Mouse (Mus musculus): ENCODE results near the gene Gm20388. TPM values are rescaled to one million over a fixed set of nuclear protein-coding genes. Genes with fewer than 3 reads are reported as not detected.
"Not testable (repeated sequence)": the region's sequence is repeated elsewhere in the genome, so short reads cannot be mapped to it uniquely, and the experiment has no call there.

Gene Gm20388
- total RNA-seq, 2 experiments from 2014 or later = 18.6 TPM; not detected in 1

DNA sequence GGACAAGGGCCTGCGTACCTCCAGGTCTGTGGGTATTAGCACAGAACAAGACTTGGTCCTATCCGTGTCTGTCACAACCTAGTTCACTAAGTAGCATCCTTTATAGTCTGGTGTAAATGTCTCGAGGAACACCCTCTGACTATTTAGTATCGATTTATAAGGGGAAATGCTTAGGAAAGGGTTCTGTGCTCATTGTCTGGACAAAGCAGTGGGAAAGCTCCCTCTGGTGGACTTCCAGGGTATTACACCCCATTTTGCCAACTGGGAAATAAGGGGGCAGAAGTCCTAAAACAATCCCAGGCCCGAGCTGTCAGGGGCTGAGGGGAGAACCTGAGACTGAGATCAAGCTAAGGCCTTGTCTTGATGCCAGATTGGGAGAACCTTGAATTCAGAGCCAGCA is 3291.6 kb downstream of the Gm20388 start:
- intact Hi-C loops (cut with DNase I) = loop anchor here (2.0 to 5.0 kb wide), 3 partner anchors 65 to 365 kb away; no protein-coding TSS in a partner anchor
- peak; percentile 72 to 76 for DNase-seq (ENCODE audit: low spot score in 2 of 2)

DNA sequence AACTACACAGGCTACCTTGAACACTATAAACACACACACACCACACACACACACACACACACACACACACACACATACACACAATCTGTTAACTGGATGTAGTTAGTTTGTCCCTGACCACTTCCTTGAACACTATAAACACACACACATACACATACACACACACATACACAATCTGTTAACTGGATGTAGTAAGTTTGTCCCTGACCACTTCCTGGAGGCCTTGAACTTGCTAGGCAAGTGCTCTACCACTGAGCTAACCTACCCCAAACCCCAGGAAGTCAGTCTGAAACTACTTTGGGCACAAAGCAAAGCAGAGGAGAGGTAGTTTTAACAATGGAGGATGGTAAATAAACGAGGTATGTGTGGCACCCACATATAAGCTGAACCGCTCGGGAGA is 3292.9 kb downstream of the Gm20388 start:
- intact Hi-C loops (cut with DNase I) = loop anchor here (2.0 to 5.0 kb wide), 3 partner anchors 66 to 366 kb away; no protein-coding TSS in a partner anchor
- no peak for DNase-seq (ENCODE audit: low spot score in 2 of 2)

DNA sequence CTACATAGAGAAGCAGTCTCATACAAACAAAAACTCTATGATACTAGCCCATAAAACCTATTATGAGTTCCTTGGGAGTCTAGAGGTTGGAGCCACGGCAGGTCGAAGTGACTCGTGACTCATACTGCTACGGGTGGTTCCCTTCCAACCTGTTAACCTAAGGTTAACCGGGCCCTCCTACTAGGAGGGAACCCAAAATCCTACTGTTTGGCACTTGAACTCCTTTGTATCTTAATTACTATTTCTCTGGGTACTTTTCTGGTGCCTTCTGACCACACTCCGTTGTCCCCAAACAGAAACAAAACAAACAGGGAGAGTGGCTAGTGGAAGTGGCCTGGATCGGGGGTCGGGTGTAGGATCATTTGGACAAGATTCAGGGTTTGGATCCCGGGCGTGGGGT is 3301.2 kb downstream of the Gm20388 start:
- intact Hi-C loops (cut with DNase I) = no loop called here
- DNase-seq (ENCODE audit: low spot score in 2 of 2) = no peak

DNA sequence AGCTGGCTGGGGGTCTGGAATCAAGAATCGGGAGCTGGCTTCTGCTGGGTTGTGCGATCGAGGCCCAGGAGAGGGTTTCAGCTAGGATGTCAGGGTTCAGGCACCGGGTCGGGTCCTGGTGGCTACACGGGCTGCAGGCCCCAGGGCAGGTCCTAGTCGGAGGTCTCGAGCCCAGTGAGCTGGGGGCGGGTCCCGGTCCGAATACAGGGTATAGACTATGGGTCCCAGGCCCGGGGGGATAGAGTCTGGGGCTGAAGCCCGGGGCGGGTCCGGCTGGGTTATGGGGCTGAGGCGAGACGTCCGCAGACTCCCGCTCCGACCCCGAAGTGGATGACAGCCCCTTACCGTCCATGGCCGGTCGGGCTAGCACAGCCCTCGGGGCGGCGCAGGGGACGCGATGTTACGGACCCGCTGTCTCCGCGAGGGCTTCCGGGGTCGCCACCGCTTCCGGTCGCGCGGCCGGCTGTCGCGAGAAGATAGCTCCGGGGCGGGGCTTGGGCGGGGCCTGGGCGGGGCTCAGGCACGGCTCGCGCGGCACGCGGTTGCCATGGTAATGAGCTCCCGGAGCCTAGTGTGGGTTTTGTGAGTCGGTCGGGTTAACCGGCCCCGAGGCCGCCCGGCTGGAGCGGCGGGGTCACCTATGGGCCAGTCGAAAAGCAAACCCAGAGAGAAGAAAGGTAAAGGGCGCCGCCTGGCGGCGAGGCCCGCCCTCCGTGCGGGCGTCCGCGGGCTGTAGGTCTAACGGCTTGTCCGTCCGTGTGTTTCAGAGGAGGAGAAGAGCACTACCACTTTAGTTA is 3301.9 kb downstream of the Gm20388 start, which contains the start of the genes Chmp1a and Spata33:
TSS of gene Chmp1a (minus strand) at position 443 of the 797 bp plus-strand sequence.
TSS of gene Spata33 (plus strand) at position 512 of the 797 bp plus-strand sequence.
- intact Hi-C loops (cut with DNase I) = loop anchor here (1.0 kb wide), 1 partner anchor 12 kb away; the partner anchor contains the start of gene Cdk10
- peak; percentile 91 to 92 for DNase-seq (ENCODE audit: low spot score in 2 of 2)

DNA sequence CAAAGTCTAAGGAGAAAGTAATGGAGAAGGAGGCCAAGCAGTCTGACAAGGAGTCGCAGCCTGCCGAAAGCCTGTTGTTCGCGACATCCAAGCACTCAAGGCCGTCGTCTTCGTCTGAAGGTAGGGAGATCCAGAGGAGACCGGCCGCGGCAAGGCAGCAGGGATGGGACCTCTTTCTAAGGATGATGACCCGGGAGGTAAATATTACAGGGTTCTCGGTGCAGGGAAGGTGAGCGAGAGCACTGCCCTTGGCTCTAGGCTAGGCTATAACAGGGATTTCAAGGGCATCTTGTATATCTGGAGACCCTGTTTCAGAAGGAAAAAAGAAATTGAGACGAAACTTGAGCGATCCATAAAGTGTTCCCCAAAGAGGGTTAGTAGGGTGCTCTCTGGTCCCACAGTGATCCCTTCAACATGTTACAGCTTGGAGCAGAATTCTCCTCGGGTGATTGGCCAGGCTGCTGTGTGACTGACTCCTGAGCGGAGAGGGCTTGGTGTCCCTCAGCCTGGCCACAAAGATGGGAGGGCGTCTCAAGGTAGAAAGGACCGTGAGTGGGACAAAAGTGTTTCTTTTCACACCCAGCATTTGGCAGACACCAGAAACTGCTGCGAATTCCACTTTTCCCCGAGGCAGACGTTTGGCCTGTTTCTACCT is 3302.6 kb downstream of the Gm20388 start:
- peak in 1 of 2 experiments; percentile 31 for DNase-seq (ENCODE audit: low spot score in 2 of 2)
- intact Hi-C loops (cut with DNase I) = loop anchor here (1.0 kb wide), 1 partner anchor 11 kb away; the partner anchor contains the start of gene Cdk10

DNA sequence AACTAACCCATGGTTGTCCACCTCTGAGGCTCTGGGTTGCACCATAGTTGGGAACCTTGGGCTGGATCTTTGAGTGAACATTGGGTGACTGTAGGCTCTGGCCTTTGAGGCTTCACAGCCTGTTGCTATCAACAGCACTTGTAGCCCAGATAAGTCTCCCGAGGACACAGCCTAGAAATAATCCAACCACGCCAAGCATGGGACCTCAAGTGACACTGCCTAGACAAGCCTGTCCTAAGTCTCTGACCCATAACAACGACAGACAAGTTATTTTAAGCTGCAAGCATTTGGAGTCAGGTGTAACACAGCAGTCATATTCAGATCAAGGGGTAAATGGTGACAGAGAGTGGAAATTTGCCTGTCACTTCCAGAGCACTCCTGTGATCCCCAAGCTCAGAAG is 3304.8 kb downstream of the Gm20388 start:
- intact Hi-C loops (cut with DNase I) = no loop called here
- no peak for DNase-seq (ENCODE audit: low spot score in 2 of 2)

DNA sequence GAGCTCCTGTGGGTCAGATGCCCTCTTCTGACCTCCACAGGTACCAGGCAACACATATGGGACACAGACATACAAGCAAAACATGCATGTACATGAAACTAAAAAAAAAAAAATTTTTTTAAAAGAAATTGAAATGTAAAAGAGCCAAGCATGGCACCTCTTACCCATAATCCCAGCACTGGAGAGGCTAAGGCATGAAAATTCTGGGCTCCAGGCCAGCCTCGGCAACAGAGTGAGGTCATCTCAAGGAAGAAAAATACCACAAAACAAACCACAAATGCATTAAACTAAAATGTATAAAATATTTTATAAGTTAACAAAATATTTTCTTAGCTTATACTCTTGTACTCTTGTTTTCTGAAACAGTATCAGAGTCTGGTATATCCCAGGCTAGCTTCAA is 3310.3 kb downstream of the Gm20388 start:
- intact Hi-C loops (cut with DNase I) = no loop called here
- no peak for DNase-seq (ENCODE audit: low spot score in 2 of 2)

DNA sequence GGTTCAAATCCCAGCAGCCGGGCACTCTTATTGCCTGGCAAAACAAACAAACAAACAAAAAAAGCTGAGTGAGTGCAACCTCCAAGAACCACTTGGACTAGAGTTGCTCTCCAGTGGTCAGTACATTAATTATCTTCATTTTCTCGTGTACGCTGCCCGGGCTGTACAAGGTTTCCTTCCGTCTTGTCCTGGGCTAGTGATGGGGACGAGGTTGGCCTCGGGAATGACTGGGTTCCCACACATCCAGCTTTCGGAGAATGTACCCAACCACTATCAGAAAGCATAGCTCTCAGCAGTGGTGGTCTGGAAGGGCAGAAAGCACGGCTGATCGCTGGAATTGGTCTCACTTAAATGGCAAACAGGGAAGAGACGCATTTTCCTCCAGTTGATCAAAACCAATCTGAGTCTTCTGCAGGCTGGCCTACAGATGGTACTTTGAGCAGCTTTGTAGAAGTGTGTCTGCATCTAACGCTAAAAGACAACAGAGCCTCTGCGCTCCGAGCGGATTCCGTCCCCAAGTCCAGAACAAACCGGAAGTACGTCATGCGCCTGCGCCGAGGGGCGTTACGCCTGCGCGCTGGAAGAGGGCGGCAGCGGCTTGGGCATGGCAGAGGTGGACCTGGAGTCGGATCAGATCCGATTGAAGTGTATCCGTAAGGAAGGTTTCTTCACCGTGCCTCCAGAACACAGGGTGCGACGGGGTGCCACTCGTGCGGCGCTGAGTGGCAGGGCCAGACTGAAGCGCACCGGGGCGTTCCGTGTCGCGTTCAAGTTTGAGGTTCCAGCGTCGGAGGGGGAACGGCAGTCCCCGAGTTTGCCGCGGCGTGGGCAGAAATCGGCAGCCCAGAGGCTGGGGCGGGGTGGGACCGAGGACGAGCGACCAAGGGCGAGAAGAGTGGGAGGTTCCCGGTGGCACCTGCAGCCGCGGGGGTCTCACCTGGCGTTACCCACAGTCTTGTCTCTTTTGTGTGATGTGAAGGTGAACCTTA is 3313.9 kb downstream of the Gm20388 start, which contains the start of gene Cdk10:
TSS of gene Cdk10 (plus strand) at position 565 of the 989 bp plus-strand sequence.
- peak; percentile 93 to 97 for DNase-seq (ENCODE audit: low spot score in 2 of 2)
- intact Hi-C loops (cut with DNase I) = loop anchor here (1.0 kb wide), 1 partner anchor 11 kb away; no protein-coding TSS in a partner anchor

DNA sequence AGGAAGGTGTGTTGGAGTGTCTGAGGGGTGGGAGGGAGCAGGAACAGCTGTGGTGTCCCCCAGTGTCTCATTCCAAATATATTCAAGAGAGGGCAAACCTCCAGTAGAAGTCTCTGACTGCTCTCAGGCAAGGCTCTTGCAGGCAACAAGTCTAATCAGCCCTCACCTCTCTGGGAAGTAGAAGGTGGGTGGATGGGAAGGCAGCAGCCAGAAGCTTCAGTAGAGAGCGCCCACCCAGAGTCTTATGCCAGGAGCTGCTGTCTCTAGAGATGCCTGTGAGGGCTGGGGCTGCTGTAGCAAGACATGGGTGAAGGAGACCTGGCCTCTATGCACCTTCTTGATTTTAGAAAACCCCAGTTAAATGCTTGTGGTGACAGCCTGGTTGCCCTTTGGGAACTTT is 3317.8 kb downstream of the Gm20388 start:
- intact Hi-C loops (cut with DNase I) = no loop called here
- peak; percentile 39 to 67 for DNase-seq (ENCODE audit: low spot score in 2 of 2)

DNA sequence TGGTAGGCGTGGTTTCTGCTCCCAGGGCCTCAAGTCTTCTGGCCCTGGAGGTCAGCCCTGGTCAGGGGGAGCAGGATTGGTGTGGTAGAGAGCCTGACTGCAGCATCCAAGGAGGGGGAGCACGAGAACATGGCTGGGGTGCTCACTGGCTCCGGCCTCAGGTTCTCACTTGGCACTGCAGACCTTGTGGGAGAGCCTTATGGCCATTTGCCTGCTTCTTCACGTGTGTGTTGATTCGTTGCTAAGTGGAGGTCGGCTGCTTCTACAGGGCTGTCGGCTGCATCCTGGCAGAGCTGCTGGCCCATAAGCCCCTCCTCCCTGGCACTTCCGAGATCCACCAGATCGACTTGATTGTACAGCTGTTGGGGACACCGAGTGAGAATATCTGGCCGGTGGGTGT is 3319.7 kb downstream of the Gm20388 start:
- DNase-seq (ENCODE audit: low spot score in 2 of 2); intact Hi-C loops (cut with DNase I): not testable (repeated sequence)

DNA sequence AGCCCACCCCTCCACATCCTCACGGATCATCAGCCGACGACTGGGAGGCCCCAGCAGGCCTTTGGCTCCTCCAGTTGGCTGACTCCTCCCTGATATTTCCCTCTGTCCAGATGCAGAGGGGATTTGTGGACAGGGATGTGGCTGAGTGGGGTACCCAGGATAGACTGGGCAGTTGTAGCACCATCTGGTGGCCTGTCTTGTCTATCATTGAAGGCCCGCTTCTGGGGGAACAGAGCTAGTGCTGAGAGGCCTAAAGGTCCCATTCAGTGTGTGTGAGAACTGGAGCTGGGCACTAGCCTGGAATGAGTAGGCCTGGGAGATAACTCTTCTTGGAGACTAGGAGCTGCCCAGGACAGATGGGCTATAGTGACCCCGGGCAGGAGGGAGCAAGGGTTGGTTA is 3321.1 kb downstream of the Gm20388 start:
- intact Hi-C loops (cut with DNase I) = no loop called here
- peak in 1 of 2 experiments; percentile 48 for DNase-seq (ENCODE audit: low spot score in 2 of 2)

DNA sequence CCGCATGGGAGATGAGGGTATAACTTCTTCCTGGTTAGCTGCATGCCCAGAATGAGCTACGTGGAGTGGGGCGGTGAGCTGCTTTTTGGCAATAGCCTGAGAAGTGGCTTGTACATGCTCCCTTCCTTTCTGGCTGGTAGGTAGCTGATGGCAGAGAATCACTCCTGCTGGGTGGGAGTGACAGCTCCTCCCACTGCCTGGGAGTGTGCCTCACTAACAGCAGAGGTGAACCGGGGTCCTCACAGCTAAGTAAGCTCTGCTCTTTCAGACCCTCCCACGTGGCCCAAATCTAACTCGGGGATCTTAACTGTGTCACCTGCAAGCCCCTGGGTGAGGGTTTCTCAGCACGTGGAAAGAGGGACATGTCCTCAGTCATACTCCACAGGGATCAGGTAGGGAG is 3321.9 kb downstream of the Gm20388 start:
- intact Hi-C loops (cut with DNase I) = no loop called here
- peak; percentile 38 to 67 for DNase-seq (ENCODE audit: low spot score in 2 of 2)

DNA sequence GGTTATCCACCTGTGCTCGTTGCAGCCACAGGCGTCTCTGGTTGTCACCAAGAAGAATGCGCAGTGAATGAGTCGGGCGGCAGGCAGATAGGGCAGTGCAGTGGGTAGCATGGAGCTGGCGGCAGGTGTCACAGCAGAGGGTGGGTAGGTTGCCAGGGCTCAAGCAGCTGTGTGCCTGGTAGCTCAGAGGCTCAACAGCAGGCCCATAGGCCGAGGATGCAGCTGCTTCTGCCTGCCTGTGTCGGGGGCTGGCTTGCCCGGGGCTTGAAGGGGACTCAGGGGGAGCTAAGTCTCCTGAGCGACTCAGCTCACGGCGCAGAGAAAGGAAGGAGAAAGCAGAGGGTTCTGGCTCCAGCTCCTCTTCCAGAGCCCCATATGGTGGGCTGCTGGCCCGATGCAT is 3322.7 kb downstream of the Gm20388 start:
- intact Hi-C loops (cut with DNase I) = no loop called here
- peak; percentile 35 to 39 for DNase-seq (ENCODE audit: low spot score in 2 of 2)

DNA sequence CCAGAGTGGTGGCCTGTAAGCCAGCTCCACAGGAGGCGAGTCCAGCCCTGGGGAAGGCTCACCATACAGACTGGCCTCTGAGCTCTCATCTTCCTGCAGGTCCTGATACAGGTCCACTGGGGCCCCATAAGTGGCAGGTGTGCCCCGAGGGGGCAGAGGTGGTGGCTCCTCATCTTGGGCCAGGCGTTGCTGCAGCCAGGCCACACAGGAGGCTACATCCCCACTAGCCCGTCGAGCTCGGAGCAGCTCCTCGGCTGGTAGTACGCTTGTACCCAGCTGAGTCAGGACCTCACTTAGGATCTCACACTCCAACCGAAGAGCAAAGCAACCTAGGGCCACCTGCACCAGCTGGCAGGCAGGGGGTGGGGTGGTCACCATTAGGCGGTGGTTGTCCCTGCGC is 3323.1 kb downstream of the Gm20388 start:
- peak in 1 of 2 experiments; percentile 36 for DNase-seq (ENCODE audit: low spot score in 2 of 2)
- intact Hi-C loops (cut with DNase I) = no loop called here

DNA sequence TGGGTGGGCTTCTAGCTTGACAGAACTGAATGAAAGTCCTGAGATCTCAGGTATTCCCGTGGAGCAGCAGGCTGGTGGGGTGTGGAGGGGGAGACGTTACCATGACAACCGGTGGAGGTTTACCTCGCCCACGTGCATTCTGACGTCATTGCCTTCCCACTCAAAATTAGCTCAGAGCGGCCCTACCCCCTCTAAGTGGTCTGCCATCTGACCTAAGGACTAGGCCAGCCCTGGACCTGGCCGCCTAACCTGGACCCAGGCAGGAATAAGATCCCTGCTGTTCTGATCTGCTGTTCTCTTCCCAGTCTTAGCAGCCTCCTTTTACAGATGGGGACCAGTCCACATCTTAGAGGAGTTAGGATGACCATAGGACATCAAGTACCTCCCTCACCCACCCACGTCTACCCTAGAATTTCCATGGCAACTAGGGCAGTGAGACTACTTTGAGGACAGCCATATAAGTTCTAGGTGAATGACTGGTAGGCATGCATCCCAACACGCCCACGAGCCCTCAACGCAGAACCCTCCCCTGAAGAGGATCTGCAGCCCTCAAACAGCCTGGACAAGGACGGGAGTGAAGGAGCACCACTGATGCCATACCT is 3324.4 kb downstream of the Gm20388 start:
- intact Hi-C loops (cut with DNase I) = no loop called here

DNA sequence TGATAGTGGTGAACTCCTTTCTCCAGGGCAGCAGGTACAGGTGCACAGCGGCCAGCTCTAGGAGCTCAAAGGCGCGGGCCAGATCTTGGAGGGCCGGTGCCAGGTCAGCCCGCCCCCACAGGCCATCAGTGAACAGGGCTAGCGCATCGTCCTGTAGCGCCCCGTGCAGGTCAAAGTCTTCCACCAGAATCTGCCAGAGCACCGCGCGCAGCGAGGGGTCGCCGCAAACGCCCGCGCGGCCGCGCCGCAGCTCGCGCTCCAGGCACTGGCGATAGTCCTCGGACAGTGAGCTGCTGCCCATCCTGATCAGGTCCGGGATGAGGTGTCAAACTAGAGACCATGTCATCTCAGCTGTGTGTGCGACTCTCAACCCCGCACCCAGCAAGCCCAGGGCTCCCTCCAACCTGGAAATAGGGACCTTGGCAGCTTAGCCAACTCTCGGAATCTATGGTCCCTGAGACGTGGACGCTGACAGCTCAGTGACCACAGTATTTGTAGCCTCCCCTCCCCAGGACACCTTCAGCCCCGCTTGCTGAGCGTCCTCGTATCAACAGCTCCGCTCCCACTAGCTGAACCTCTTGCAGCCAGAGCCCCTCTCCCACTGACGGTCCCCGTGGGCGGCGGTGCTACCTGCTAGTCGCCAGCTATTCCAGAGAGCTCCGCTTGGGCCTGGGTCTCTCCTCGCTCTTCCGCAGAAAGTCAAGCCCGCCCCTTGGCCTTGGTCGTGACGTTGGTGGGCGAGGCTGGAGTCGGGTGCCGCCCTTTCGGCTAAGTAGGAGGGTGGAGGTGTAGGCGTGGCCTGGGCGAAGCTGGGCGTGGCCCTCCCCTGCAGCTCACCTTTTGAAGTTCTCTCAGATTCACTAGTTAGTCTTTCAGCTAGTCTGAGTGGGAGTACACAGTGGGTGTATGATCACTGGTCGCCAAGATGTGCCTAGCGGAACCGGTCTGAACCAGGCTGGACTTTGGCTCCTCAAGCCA is 3325.2 kb downstream of the Gm20388 start, which contains the start of gene Spata2l:
TSS of gene Spata2l (minus strand) at position 714 of the 978 bp plus-strand sequence.
- intact Hi-C loops (cut with DNase I) = no loop called here
- DNase-seq (ENCODE audit: low spot score in 2 of 2) = peak; percentile 87 to 92

More for the DNA sequence above, 3324.4 kb downstream of the Gm20388 start:
- DNase-seq (ENCODE audit: low spot score in 2 of 2) = peak; percentile 83 to 96

DNA sequence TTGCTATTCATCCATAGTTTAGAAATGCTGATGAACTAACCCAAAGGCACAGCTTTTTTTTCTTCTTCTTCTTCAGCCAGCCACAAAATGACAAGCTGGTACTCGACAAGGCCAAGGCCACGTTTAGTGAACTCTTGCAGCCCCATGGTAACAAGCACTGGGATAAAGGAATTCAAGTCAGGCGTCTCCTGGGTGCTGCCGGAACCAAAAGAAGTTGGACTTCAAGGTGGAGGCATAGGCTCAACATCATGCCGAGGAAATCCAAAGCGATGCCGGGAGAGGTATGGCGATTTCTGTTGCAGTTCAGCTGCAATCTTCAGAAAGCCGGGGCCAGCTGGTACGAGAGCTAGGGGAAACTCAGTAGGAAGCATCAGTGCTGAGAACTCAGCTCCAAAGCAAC is 3328.8 kb downstream of the Gm20388 start:
- no peak for DNase-seq (ENCODE audit: low spot score in 2 of 2)
- intact Hi-C loops (cut with DNase I) = no loop called here
